Mouse (Mus musculus) liver, embryonic 12.5 days (tissue): ENCODE measurements around the gene Rasgrp2. TPM values are rescaled to one million over a fixed set of nuclear protein-coding genes. Genes with fewer than 3 reads are reported as not detected.
A peak's percentile ranks its signal among the peaks of the same experiment; 100 is the strongest.

Experiments
- ATAC-seq: fragments of 200-750 bp; cut with Nextera tagmentation; 2 replicates; pipeline ENCODE4 v1.8.0; 2017; ENCODE audit warnings: moderate number of reproducible peaks, mild to moderate bottlenecking, moderate library complexity
- H3K27ac ChIP-seq: fragments of 300-500 bp; sonication (generic); 2 replicates; pipeline ENCODE4 v1.5.1; 2016; ENCODE audit warnings: mild to moderate bottlenecking
- H3K27me3 ChIP-seq: fragments of 300-500 bp; sonication (generic); replicated peaks from 2 replicates; pipeline ENCODE4 v1.6.1; 2016; ENCODE audit warnings: mild to moderate bottlenecking, moderate library complexity
- H3K36me3 ChIP-seq: fragments of 300-500 bp; sonication (generic); 2 replicates; pipeline ENCODE4 v1.6.1; 2016; ENCODE audit warnings: mild to moderate bottlenecking, moderate library complexity
- H3K4me1 ChIP-seq: fragments of 300-500 bp; sonication (generic); 2 replicates; pipeline ENCODE4 v1.6.1; 2016
- H3K4me2 ChIP-seq: fragments of 300-500 bp; sonication (generic); 2 replicates; pipeline ENCODE4 v1.6.1; 2016; ENCODE audit warnings: mild to moderate bottlenecking, moderate library complexity
- H3K4me3 ChIP-seq: fragments of 300-500 bp; sonication (generic); 2 replicates; pipeline ENCODE4 v1.5.1; 2016; ENCODE audit warnings: mild to moderate bottlenecking, moderate library complexity
- H3K9ac ChIP-seq: fragments of 300-500 bp; sonication (generic); 2 replicates; pipeline ENCODE4 v1.6.1; 2016; ENCODE audit warnings: mild to moderate bottlenecking, moderate library complexity
- H3K9me3 ChIP-seq: fragments of 300-500 bp; sonication (generic); replicated peaks from 2 replicates; pipeline ENCODE4 v1.6.1; 2016; ENCODE audit warnings: mild to moderate bottlenecking, moderate library complexity
- WGBS: fragments of 180-500 bp; shearing (Covaris S2); methylation state at CpG from one replicate; pipeline ENCODE4 v1.1.7; 2016; ENCODE audit not compliant: insufficient replicate concordance; 5-methylcytosine and 5-hydroxymethylcytosine counted together
- polyA plus RNA-seq: library from polyadenylated mRNA; unstranded; fragments of >200 nt; fragmentation: Nextera tagmentation; extraction: Ambion mirVana; gene quantifications from 2 replicates; pipeline ENCODE4 v1.2.1, GENCODE M21; 2016

The Rasgrp2 gene
- polyA plus RNA-seq, 1 experiment from 2014 or later = 106 TPM

DNA sequence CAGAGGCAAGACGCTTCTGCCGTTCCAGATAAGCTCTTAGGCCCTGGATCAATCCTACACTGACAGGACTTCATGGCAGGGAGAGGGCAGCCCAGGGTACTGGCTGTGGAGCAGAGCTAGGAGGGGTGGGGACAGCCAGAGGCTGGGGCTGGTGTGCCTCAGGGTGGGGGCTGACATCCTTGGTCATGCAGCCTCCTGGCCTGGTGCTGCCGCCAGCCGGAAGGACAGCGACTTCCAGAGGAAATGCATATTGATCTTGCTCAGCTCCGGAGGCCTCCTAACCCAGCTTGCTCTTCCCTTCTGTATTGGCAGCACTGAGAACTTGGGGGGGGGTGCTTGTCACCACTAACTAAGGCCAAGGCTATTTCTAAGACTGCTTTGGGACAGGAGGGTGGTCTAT, 16.3 kb downstream of the Rasgrp2 start:
- Histone ChIP-seq H3K9me3 (no peaks in the 10 kb centered on the region), H3K27ac (no peak overlapping the region), H3K4me2 (no peak overlapping the region), H3K27me3 (peaks cover 51% of the 10 kb centered on the region), H3K36me3 (no peaks in the 10 kb centered on the region), H3K4me1 (peaks cover 48% of the 10 kb centered on the region), H3K9ac (no peak overlapping the region), H3K4me3 (no peak overlapping the region)
- 18% methylated on average over 6 of the region's 6 CpGs for WGBS
- ATAC-seq = no peak

DNA sequence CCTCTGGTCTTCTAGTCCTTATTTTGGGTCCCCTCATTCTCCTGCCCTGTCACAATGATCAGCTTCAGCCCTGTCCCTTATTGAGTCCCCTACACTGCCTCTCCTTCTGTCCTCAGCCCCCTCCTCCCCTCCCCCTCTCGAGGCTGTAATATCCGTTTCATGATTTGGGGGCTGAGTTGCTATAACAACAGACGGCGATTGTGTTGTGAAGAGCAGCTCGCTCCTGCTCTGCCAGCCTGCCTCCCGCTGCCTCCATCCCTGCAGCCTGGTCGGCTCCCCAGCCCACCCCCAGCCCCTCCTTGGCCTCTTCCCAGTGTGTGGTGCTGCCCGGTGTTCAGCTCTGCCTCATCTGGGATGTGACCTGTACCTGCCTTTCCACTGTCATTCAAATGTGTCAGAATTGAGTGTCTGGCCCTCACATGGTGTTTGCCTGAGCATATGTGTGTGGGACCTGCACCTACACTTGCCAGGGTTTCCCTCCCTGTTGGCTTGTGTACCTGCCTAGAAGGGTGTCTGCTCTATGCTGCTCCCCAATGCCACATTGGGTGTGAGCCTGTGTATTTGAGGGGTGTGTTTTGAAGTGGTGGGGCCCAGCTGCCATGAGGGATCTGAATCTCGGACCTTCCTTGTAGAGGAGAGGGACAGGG, 17.1 kb downstream of the Rasgrp2 start:
- no peak overlapping the region for H3K9ac ChIP-seq
- ATAC-seq = no peak
- no peak overlapping the region for H3K4me2 ChIP-seq
- H3K9me3 ChIP-seq = no peaks in the 10 kb centered on the region
- H3K4me3 ChIP-seq = no peak overlapping the region
- WGBS = 18% methylated on average over 9 of the region's 9 CpGs
- H3K36me3 ChIP-seq = no peaks in the 10 kb centered on the region
- H3K27me3 ChIP-seq = peaks cover 58% of the 10 kb centered on the region
- peaks cover 48% of the 10 kb centered on the region for H3K4me1 ChIP-seq
- no peak overlapping the region for H3K27ac ChIP-seq

DNA sequence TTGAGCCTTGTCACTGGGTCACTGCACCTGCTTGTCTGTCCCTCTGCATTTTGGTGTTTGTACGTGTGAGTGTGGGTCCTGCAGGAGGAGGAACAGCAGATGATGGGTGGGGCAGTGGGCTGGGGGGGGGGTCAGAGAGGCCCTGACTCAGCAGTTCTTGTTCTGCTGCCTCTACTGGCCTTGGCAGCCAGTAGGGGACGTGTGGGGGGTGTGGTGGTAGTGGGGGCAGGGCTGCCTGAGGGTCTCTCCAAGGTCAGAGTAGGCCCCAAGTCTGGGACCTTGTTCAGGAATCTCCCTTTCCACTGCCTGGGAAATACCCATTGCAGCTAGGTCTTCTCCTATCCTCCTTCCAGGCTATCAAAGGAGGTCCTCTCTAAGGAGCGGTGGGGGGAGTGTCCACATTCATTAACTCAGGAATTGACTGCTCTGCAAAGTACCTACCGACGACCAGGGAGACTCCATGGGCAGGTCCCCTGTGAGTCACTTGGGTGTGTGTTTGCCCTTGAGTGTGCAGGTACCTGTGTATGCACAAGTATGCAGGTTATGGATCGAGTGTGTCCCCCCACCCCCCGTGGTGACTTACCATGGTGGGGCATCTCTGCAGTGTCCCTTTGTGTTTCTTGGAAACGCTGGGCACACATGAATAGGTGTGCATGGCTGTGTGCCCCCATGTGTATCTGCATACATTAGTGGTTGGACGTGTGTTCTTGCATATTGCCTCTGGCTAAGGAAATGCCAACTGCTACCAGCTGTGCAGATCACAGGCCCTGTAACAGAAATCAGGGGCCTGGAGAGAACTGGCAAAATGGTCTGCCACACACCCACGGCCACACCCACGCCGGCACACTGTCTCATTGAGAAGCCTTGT, 18.0 kb downstream of the Rasgrp2 start:
- Histone ChIP-seq H3K9ac (no peak overlapping the region; the same call in 1 of the 2 replicates), H3K4me2 (no peak overlapping the region), H3K27me3 (peaks cover 67% of the 10 kb centered on the region), H3K36me3 (no peaks in the 10 kb centered on the region), H3K4me3 (no peak overlapping the region), H3K4me1 (peaks cover 48% of the 10 kb centered on the region), H3K27ac (no peak overlapping the region), H3K9me3 (no peaks in the 10 kb centered on the region)
- whole genome bisulfite sequencing = 49% methylated on average over 12 of the region's 12 CpGs
- ATAC-seq = no peak

DNA sequence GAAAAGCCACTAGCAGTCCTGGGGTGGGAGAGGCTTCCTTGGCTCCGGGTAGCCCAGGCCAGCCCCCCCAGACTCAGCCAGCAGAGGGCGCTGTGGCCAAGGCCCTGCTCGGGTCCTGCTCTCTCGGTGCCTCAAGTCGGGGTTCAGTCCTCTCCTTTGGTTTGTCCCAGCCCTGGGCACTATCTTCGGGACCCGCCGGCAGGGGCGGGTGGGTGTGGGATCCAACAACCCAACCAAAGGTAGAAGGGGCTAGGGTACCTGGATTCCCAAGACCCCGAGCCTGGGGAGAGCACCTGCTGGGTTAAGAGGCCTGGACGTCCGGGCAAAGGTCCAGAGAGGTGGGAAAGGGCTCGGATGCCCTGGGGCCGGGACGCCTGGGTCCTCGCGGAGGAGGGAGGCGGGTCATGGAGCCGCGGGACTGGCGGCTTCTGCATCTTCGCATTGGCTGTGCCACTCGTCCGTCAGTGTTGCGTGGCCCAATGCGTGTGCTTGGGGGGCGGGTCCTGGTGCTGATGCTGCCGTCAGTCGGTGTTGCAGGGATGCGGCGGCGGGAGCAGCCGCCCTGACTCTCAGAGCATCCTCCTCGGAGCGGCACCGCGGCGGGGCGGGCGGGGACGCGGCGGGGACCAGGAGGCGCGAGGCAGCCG, 19.2 kb downstream of the Rasgrp2 start, which contains the start of gene Nrxn2:
Gene Nrxn2, plus strand, starts transcription at position 499 of the 647 bp plus-strand sequence.
- peak within 1 kb of the TSS; percentile 80 for H3K4me2 ChIP-seq
- peaks cover 75% of the 10 kb centered on the region for H3K27me3 ChIP-seq
- peak; percentile 71 for ATAC-seq
- no peaks in the 10 kb centered on the region for H3K36me3 ChIP-seq
- no peak within 1 kb of the TSS for H3K27ac ChIP-seq
- peaks cover 48% of the 10 kb centered on the region for H3K4me1 ChIP-seq
- H3K9me3 ChIP-seq = no peaks in the 10 kb centered on the region
- WGBS = under 1% methylated on average over 37 of the region's 46 CpGs
- H3K4me3 ChIP-seq = peak within 1 kb of the TSS; percentile 50
- H3K9ac ChIP-seq = peak within 1 kb of the TSS; percentile 14; the same call in 1 of the 2 replicates

DNA sequence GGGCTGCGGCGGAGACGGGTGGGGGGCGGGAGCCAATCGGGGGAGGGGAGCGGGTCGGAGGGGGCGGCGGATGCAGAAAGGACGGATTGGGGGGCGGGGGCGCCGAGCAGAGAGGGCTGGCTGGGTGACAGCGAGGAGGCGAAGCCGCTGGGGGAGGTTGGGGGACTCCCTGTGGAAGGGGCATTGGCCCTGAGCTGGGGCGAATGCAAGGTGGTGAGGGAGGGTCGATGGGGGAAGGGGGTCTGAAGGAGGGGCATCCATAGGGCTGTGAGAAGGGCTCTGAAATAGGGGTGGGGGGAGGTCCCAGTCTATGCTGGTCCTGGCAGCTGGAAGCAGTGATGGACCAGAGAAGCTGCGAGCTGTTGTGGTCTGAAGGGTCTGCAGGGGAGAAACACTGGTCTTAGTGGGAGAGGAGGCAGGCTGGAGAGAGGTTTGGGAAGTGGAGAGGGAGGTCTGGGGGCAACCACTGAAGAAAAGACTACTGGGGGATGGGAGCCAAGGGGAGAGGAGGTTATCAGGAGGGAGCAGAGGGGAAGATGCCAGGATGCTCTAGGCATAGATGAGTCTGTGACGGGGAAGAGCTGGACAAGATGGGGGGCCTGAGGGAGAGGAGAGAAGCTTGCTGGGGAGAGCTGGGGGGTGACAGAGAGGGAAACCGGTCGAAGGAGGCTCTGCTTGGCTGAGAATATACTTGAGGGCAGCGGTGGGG, 20.0 kb downstream of the Rasgrp2 start:
- Histone ChIP-seq H3K36me3 (no peaks in the 10 kb centered on the region), H3K27ac (no peak overlapping the region), H3K4me1 (peaks cover 43% of the 10 kb centered on the region), H3K9ac (no peak overlapping the region), H3K4me3 (no peak overlapping the region), H3K27me3 (peaks cover 83% of the 10 kb centered on the region), H3K4me2 (peak overlapping the region; percentile 80), H3K9me3 (no peaks in the 10 kb centered on the region)
- no peak for ATAC-seq
- WGBS = 9% methylated on average over 23 of the region's 23 CpGs

DNA sequence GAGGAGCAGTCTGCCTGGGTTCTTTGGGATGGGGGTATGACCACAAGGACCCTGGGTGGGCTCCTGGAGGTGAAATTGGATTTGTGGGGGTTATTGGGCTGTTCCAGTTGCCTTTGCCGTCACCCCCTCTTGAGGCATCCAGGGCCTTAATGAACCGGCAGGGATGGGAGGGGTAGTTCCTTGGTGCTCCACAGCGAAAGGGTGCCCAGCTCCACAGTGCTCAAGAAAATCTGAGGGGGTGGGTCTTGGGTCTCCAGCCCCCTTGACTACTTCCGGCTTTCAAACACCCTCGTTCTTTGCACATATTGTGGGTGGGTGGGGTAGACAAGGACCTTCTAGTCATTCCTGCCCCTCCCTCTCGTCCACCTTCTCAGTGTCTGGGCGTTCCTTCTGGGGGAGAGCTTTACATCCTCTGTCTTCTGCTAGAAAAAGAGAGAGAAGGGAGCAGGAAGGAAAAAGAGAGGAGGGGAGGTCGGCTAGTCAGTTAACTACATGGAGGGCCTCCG, 20.7 kb downstream of the Rasgrp2 start:
- no peak for ATAC-seq
- WGBS = 35% methylated on average over 9 of the region's 9 CpGs

DNA sequence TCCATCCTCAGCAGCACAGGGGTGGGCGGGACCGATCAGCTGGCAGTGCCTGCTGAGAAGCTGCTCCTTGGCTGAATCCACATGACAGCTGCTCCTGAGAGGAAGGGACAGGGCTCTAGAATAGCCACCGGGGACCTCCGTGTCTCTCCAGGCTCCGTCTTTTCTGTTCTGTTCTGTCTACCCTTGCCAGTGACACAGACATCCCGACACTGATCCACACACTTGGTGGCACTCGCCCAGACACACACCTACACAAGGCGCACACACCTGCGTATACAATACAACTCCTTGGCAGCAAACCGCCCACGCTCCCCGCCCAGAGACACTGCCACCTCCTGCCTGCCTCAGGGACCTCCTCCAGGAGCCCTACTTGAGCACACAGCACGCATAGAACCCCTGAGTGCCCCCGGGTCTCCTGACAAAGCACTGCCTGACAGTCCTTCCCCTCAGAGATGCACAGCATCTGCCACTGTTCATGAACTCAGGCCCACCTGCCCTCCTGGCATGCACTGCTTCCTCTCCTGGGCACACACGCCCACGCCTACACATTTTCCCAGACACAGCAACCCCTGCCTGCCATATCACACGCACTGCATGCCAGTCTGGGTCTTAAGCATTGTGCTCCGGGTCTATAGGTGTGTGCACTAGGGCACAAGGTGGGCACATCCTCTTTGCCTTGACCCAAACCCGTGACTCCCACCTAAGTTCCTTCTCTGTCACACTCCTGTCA, 21.5 kb downstream of the Rasgrp2 start:
- WGBS = 51% methylated on average over 19 of the region's 19 CpGs
- Histone ChIP-seq H3K9ac (no peak overlapping the region), H3K4me2 (no peak overlapping the region), H3K4me3 (no peak overlapping the region), H3K4me1 (peaks cover 31% of the 10 kb centered on the region), H3K27me3 (peaks cover 96% of the 10 kb centered on the region), H3K36me3 (no peaks in the 10 kb centered on the region), H3K27ac (no peak overlapping the region), H3K9me3 (no peaks in the 10 kb centered on the region)
- no peak for ATAC-seq

More for the DNA sequence above, 20.7 kb downstream of the Rasgrp2 start:
- no peaks in the 10 kb centered on the region for H3K36me3 ChIP-seq
- H3K9ac ChIP-seq = no peak overlapping the region
- H3K4me3 ChIP-seq = no peak overlapping the region
- no peak overlapping the region for H3K4me2 ChIP-seq
- peaks cover 39% of the 10 kb centered on the region for H3K4me1 ChIP-seq
- no peaks in the 10 kb centered on the region for H3K9me3 ChIP-seq
- H3K27ac ChIP-seq = no peak overlapping the region
- peaks cover 90% of the 10 kb centered on the region for H3K27me3 ChIP-seq

DNA sequence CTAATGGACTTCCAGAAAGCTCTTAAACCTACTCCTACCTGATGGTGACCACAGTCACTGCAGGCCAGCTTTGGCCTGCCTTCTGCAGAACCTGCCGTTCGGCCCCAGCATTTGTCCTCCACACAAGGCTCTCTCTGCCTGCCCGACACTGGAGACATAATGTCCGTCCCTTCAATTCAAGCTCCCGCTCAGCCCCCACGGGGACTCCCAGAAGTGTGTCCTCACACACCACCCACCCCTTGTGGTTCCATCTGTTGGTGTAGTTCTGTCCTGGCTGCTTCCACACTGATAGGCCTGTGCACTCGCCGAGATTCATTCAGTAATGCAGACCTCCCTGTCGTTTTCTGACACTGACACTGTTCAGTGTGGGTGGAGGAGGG, 22.1 kb downstream of the Rasgrp2 start:
- Histone ChIP-seq H3K27ac (no peak overlapping the region), H3K36me3 (no peaks in the 10 kb centered on the region), H3K4me1 (peaks cover 25% of the 10 kb centered on the region), H3K9ac (no peak overlapping the region), H3K4me3 (no peak overlapping the region), H3K9me3 (no peaks in the 10 kb centered on the region), H3K27me3 (peaks cover 96% of the 10 kb centered on the region), H3K4me2 (no peak overlapping the region)
- no peak for ATAC-seq
- WGBS = 58% methylated on average over 9 of the region's 9 CpGs

DNA sequence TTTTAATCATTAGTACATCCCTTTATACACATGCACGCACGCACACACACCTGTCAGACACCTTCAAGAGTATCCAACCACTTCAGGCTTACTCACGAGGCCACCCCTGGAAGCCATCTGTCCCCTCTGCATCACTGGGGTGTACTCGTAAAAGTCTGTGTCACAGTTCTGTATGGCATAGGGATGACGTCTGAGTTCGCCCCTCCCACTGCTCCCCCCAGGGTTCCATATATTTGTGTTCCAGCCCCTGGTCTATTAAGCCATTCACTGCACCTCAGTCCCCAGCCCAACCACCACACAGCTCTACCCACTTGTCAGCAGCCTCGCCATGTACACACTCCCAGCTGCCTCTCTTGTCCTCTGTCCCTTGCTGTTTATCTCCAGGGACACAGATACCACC, 22.9 kb downstream of the Rasgrp2 start:
- Histone ChIP-seq H3K4me3 (no peak overlapping the region), H3K9ac (no peak overlapping the region), H3K4me2 (no peak overlapping the region), H3K4me1 (peaks cover 17% of the 10 kb centered on the region), H3K36me3 (no peaks in the 10 kb centered on the region), H3K27ac (no peak overlapping the region), H3K9me3 (no peaks in the 10 kb centered on the region), H3K27me3 (peaks cover 96% of the 10 kb centered on the region)
- 61% methylated on average over 7 of the region's 7 CpGs for WGBS
- no peak for ATAC-seq

DNA sequence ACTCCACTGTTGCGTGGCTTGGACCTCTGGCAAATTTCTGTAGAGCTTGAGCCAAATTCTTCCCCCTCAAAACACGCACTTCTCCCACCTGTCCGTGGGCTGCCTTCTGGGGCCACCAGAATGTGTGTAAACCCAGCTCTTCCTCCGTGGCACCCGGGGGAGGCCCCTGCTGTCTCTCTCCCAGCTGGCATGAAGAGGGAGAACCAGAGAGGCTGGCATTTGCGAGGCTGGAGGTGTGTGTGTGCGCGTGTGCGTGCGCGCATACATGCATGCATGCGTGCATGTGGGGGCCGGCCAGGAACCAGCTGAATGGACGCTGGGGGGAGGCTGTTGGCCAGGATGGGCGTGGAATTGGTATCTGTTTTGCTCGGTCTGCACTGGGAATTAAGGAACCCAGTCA, 24.1 kb downstream of the Rasgrp2 start:
- Histone ChIP-seq H3K4me1 (peaks cover 15% of the 10 kb centered on the region), H3K36me3 (no peaks in the 10 kb centered on the region), H3K9ac (no peak overlapping the region), H3K9me3 (no peaks in the 10 kb centered on the region), H3K27ac (no peak overlapping the region), H3K4me2 (no peak overlapping the region), H3K4me3 (no peak overlapping the region), H3K27me3 (peaks cover 96% of the 10 kb centered on the region)
- WGBS = 71% methylated on average over 16 of the region's 16 CpGs
- ATAC-seq = no peak
